Mouse (Mus musculus) natural killer cell, adult 2 months (primary cell): ENCODE measurements around the gene Cfap126.

ENCODE experiments used
- DNase-seq, 2 experiments: peaks; one replicate each; pipeline ENCODE4 v3.0.0; 2022; ENCODE audit warnings: low spot score in 2 of 2

Gene Cfap126

GRCm38 (mm10) chr1:171096110-171096964, 17.4 kb upstream of the Cfap126 start:
- DNase-seq: no peak

- no peak for DNase-seq
Measured at GRCm38 (mm10) chr1:171097136-171097535, 16.6 kb upstream of the Cfap126 start.

- no peak for DNase-seq
Measured at GRCm38 (mm10) chr1:171097612-171098011, 16.1 kb upstream of the Cfap126 start.

- DNase-seq: no peak
Measured at GRCm38 (mm10) chr1:171101033-171101432, 12.7 kb upstream of the Cfap126 start.

- peak; percentile 82 to 86 for DNase-seq
Measured at GRCm38 (mm10) chr1:171101733-171102546, 11.8 kb upstream of the Cfap126 start.

GRCm38 (mm10) chr1:171102547-171103177, 11.1 kb upstream of the Cfap126 start:
- DNase-seq: peak; percentile 81 to 86

GRCm38 (mm10) chr1:171103179-171103840, 10.4 kb upstream of the Cfap126 start:
- no peak for DNase-seq

- no peak for DNase-seq
Measured at GRCm38 (mm10) chr1:171105226-171105625, 8.5 kb upstream of the Cfap126 start.

- no peak for DNase-seq
Measured at GRCm38 (mm10) chr1:171109620-171110019, 4.1 kb upstream of the Cfap126 start.

GRCm38 (mm10) chr1:171110659-171111019, 3.1 kb upstream of the Cfap126 start:
- DNase-seq: no peak

- peak; percentile 94 to 95 for DNase-seq
Measured at GRCm38 (mm10) chr1:171111020-171111780, 2.5 kb upstream of the Cfap126 start.

- peak in 1 of 2 experiments; percentile 4 for DNase-seq
Measured at GRCm38 (mm10) chr1:171111781-171112575, 1.7 kb upstream of the Cfap126 start.

GRCm38 (mm10) chr1:171112986-171113385, 732 bp upstream of the Cfap126 start:
- DNase-seq: no peak

- DNase-seq: no peak
Measured at GRCm38 (mm10) chr1:171116280-171116679, 2.6 kb downstream of the Cfap126 start.

- peak; percentile 75 to 80 for DNase-seq
Measured at GRCm38 (mm10) chr1:171118269-171118684, 4.6 kb downstream of the Cfap126 start.

GRCm38 (mm10) chr1:171118996-171119395, 5.3 kb downstream of the Cfap126 start:
- peak; percentile 44 to 70 for DNase-seq

- DNase-seq: peak; percentile 31 to 62
Measured at GRCm38 (mm10) chr1:171119405-171119804, 5.7 kb downstream of the Cfap126 start.

GRCm38 (mm10) chr1:171120893-171121292, 7.2 kb downstream of the Cfap126 start:
- DNase-seq: no peak

GRCm38 (mm10) chr1:171121839-171122238, 8.1 kb downstream of the Cfap126 start:
- peak in 1 of 2 experiments; percentile 31 for DNase-seq

GRCm38 (mm10) chr1:171122932-171123331, 9.2 kb downstream of the Cfap126 start:
- peak; percentile 70 to 82 for DNase-seq
